Mouse (Mus musculus) embryonic facial prominence, embryonic 11.5 days (tissue): Measurements from ENCODE around the gene Cep41. TPM values are rescaled to one million over a fixed set of nuclear protein-coding genes. Genes with fewer than 3 reads are reported as not detected.

Experiments used
- ATAC-seq: fragments of 200-750 bp; cut with Nextera tagmentation; replicated peaks from 2 replicates; pipeline ENCODE4 v1.8.0; 2017; ENCODE audit warnings: low read depth; ENCODE audit not compliant: insufficient number of reproducible peaks, low FRiP score, low TSS enrichment
- DNase-seq: peaks from one replicate; pipeline ENCODE4 v3.0.0-alpha.2; 2015; ENCODE audit warnings: low spot score
- H3K27ac ChIP-seq: fragments of 300-500 bp; sonication (generic); replicated peaks from 2 replicates; pipeline ENCODE4 v1.5.1; 2014; ENCODE audit warnings: mild to moderate bottlenecking, low read depth, low read length, control low read depth
- H3K27me3 ChIP-seq: fragments of 300-500 bp; sonication (generic); 2 replicates; pipeline ENCODE4 v1.6.1; 2014; ENCODE audit warnings: mild to moderate bottlenecking, low read length, moderate library complexity, mixed read lengths; ENCODE audit not compliant: control insufficient read depth, insufficient read depth
- H3K36me3 ChIP-seq: fragments of 300-500 bp; sonication (generic); replicated peaks from 2 replicates; pipeline ENCODE4 v1.6.1; 2014; ENCODE audit warnings: low read depth, mild to moderate bottlenecking, low read length, moderate library complexity, mixed read lengths; ENCODE audit not compliant: control insufficient read depth, insufficient read depth
- H3K4me1 ChIP-seq: fragments of 300-500 bp; sonication (generic); 2 replicates; pipeline ENCODE4 v1.6.1; 2014; ENCODE audit warnings: low read length, mixed read lengths; ENCODE audit not compliant: control insufficient read depth, insufficient read depth
- H3K4me2 ChIP-seq: fragments of 300-500 bp; sonication (generic); 2 replicates; pipeline ENCODE4 v1.6.1; 2014; ENCODE audit warnings: low read depth, mild to moderate bottlenecking, control low read depth, low read length, moderate library complexity
- H3K4me3 ChIP-seq: fragments of 300-500 bp; sonication (generic); 2 replicates; pipeline ENCODE4 v1.5.1; 2014; ENCODE audit warnings: low read depth, low read length, control low read depth
- H3K9ac ChIP-seq: fragments of 300-500 bp; sonication (generic); replicated peaks from 2 replicates; pipeline ENCODE4 v1.6.1; 2014; ENCODE audit warnings: mild to moderate bottlenecking, control low read depth, low read length
- H3K9me3 ChIP-seq: fragments of 300-500 bp; sonication (generic); replicated peaks from 2 replicates; pipeline ENCODE4 v1.6.1; 2016; ENCODE audit warnings: mild to moderate bottlenecking, low read length, inconsistent platforms, mixed read lengths; ENCODE audit not compliant: control insufficient read depth
- WGBS: fragments of 180-500 bp; shearing (Covaris S2); extraction: QIAGEN DNeasy Blood & Tissue Kit; methylation state at CpG from one replicate; pipeline ENCODE4 v1.1.7; 2014; 5-methylcytosine and 5-hydroxymethylcytosine counted together
- polyA plus RNA-seq: library from polyadenylated mRNA; unstranded; fragments of >200 nt; fragmentation: Nextera tagmentation; extraction: Ambion mirVana; gene quantifications from 2 replicates; pipeline ENCODE4 v1.2.1, GENCODE M21; 2014

Cep41 gene
- polyA plus RNA-seq, 1 experiment from 2014 or later: 28.1 TPM

DNA sequence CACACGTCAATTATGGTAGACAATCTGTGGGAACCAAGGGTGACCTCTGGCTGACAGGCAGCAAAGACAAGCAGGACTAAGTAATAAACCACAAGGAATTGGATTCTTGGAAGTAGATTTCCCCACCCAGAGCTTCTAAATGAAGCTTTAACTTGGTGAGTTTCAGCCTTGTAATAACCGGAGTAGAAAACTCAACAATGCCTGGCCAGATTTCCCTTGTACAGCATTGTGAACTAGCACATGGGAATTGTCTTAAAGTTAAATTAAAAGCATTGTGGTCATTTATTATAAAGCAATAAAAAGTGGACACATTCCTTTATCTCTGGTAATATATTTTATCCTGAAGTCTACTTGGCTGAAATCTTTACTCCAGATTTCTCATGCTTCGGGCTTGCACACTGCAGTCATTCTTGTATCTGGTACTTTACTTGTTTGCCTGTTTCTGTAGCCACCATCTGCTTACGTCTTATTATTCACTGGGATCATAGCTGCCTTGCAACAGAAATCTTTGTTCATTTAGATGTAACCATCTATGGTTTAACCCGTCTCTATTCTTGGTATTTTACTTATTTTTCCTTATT, 21.4 kb upstream of the Cep41 start:
- ATAC-seq (no peak), DNase-seq (no peak)
- Histone ChIP-seq H3K4me3 (no peak overlapping the region), H3K27me3 (no peaks in the 10 kb centered on the region), H3K4me2 (no peak overlapping the region), H3K36me3 (no peaks in the 10 kb centered on the region), H3K27ac (no peak overlapping the region), H3K4me1 (no peaks in the 10 kb centered on the region), H3K9me3 (no peaks in the 10 kb centered on the region), H3K9ac (no peak overlapping the region)
- 86% methylated on average over 5 of the region's 5 CpGs for WGBS

- ATAC-seq: no peak
- WGBS: 80% methylated on average over 11 of the region's 11 CpGs
- Histone ChIP-seq H3K9me3 (no peaks in the 10 kb centered on the region), H3K4me1 (no peaks in the 10 kb centered on the region; the same call in 1 of the 2 replicates), H3K9ac (no peak overlapping the region), H3K4me2 (no peak overlapping the region), H3K4me3 (no peak overlapping the region), H3K36me3 (no peaks in the 10 kb centered on the region), H3K27me3 (no peaks in the 10 kb centered on the region), H3K27ac (no peak overlapping the region)
- DNase-seq: no peak
These were observed 20.3 kb upstream of the Cep41 start for GRCm38 (mm10) chr6:30713896-30714295.

DNA sequence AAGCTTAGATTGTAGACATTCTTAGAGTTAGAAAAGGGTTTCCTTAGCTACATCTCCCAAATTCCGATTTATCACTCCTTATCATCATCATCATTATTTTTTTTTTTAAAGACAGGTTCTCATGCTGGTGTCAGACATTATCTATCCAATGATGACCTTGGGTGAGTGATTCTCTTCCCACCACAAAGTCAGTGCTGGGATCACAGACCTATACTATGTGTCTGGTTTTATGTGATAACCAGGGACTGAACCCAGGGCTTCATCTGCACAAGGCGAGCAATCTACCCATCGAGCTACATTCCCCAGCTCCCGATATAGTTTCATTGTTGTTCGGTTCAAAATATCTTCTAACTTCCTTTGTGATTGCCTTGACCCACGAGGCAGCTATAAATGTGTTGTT, 19.9 kb upstream of the Cep41 start:
- 86% methylated on average over 6 of the region's 6 CpGs for WGBS
- DNase-seq (no peak), ATAC-seq (no peak)
- Histone ChIP-seq H3K4me2 (no peak overlapping the region), H3K4me3 (no peak overlapping the region), H3K36me3 (no peaks in the 10 kb centered on the region), H3K27me3 (no peaks in the 10 kb centered on the region), H3K27ac (no peak overlapping the region), H3K9ac (no peak overlapping the region), H3K4me1 (no peaks in the 10 kb centered on the region; the same call in 1 of the 2 replicates), H3K9me3 (no peaks in the 10 kb centered on the region)

GRCm38 (mm10) chr6:30712484-30712883, 18.9 kb upstream of the Cep41 start:
- DNase-seq (no peak), ATAC-seq (no peak)
- H3K9me3 ChIP-seq: no peaks in the 10 kb centered on the region
- no peak overlapping the region for H3K4me3 ChIP-seq
- no peaks in the 10 kb centered on the region for H3K36me3 ChIP-seq
- no peaks in the 10 kb centered on the region for H3K27me3 ChIP-seq
- H3K4me1 ChIP-seq: no peaks in the 10 kb centered on the region; the same call in 1 of the 2 replicates
- H3K4me2 ChIP-seq: no peak overlapping the region
- no peak overlapping the region for H3K27ac ChIP-seq
- WGBS: 73% methylated on average over 7 of the region's 7 CpGs
- H3K9ac ChIP-seq: no peak overlapping the region

DNA sequence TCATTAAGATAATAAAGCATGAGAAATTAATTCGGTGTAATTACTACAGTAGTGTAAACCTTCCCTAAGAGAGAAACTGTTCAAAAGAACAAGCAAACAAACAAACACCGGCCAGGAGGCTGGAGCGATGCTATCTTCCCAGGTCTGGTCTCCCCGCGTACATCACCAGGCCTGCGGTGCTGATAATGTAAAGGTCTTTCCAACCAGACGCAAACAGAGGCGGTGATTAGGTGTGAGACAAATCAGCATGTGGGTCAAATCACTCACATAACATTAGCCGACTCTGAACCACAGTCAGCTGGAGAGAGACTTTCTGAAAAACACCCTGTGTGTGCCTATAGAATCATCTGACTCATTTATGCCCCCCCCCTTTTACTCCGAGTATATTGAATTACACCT, 17.8 kb upstream of the Cep41 start:
- Histone ChIP-seq H3K4me3 (no peak overlapping the region), H3K9ac (no peak overlapping the region), H3K4me2 (no peak overlapping the region), H3K36me3 (no peaks in the 10 kb centered on the region), H3K27me3 (no peaks in the 10 kb centered on the region), H3K4me1 (no peaks in the 10 kb centered on the region; the same call in 1 of the 2 replicates), H3K9me3 (no peaks in the 10 kb centered on the region), H3K27ac (no peak overlapping the region)
- WGBS: 62% methylated on average over 10 of the region's 10 CpGs
- no peak for ATAC-seq
- no peak for DNase-seq

GRCm38 (mm10) chr6:30710371-30711364, 17.1 kb upstream of the Cep41 start:
- H3K4me1 ChIP-seq: no peaks in the 10 kb centered on the region; the same call in 1 of the 2 replicates
- H3K27ac ChIP-seq: 0 out of 2 replicates have a peak overlapping the region, but pooled peaks have one; percentile 22
- ATAC-seq: no peak
- no peak for DNase-seq
- H3K4me3 ChIP-seq: no peak overlapping the region
- H3K4me2 ChIP-seq: no peak overlapping the region
- WGBS: 59% methylated on average over 25 of the region's 25 CpGs
- H3K27me3 ChIP-seq: no peaks in the 10 kb centered on the region
- no peaks in the 10 kb centered on the region for H3K9me3 ChIP-seq
- no peaks in the 10 kb centered on the region for H3K36me3 ChIP-seq
- H3K9ac ChIP-seq: no peak overlapping the region

GRCm38 (mm10) chr6:30709115-30709514, 15.6 kb upstream of the Cep41 start:
- H3K4me2 ChIP-seq: no peak overlapping the region
- H3K4me1 ChIP-seq: no peaks in the 10 kb centered on the region; the same call in 1 of the 2 replicates
- ATAC-seq: no peak

More at GRCm38 (mm10) chr6:30709115-30709514, 15.6 kb upstream of the Cep41 start:
- H3K27me3 ChIP-seq: no peaks in the 10 kb centered on the region
- H3K27ac ChIP-seq: no peak overlapping the region; the same call in 1 of the 2 replicates
- H3K36me3 ChIP-seq: no peaks in the 10 kb centered on the region
- H3K4me3 ChIP-seq: no peak overlapping the region
- WGBS: 25% methylated on average over 6 of the region's 6 CpGs
- H3K9ac ChIP-seq: no peak overlapping the region
- H3K9me3 ChIP-seq: no peaks in the 10 kb centered on the region
- DNase-seq: no peak
